Mouse (Mus musculus) thymus, postnatal 25 days (tissue): ENCODE data around the gene Tbrg4.

Source experiments
- DNase-seq: peaks from one replicate; pipeline ENCODE4 v3.0.0; 2022

The Tbrg4 gene

GRCm38 (mm10) chr11:6615250-6616205 is 10.3 kb downstream of the Tbrg4 start:
- DNase-seq, result no peak

- no peak for DNase-seq
Measured at GRCm38 (mm10) chr11:6605491-6606399, 20.1 kb downstream of the Tbrg4 start, which contains the start of gene Nacad. TSS of gene Nacad (minus strand) at chr11:6606053.

- no peak for DNase-seq
Measured at GRCm38 (mm10) chr11:6605021-6605481, 20.8 kb downstream of the Tbrg4 start.

- DNase-seq, result no peak
Measured at GRCm38 (mm10) chr11:6604604-6604936, 21.3 kb downstream of the Tbrg4 start.

GRCm38 (mm10) chr11:6603887-6604603 is 21.8 kb downstream of the Tbrg4 start:
- DNase-seq, result no peak

GRCm38 (mm10) chr11:6603224-6603623 is 22.6 kb downstream of the Tbrg4 start:
- no peak for DNase-seq

GRCm38 (mm10) chr11:6602662-6603061 is 23.2 kb downstream of the Tbrg4 start:
- no peak for DNase-seq

- DNase-seq, result no peak
Measured at GRCm38 (mm10) chr11:6601649-6602480, 24.0 kb downstream of the Tbrg4 start.

GRCm38 (mm10) chr11:6600284-6600944 is 25.5 kb downstream of the Tbrg4 start:
- no peak for DNase-seq

GRCm38 (mm10) chr11:6599831-6600230 is 26.0 kb downstream of the Tbrg4 start:
- no peak for DNase-seq

GRCm38 (mm10) chr11:6599011-6599681 is 26.7 kb downstream of the Tbrg4 start:
- DNase-seq, result no peak

- DNase-seq, result no peak
Measured at GRCm38 (mm10) chr11:6598191-6598889, 27.5 kb downstream of the Tbrg4 start.

- no peak for DNase-seq
Measured at GRCm38 (mm10) chr11:6597523-6597922, 28.3 kb downstream of the Tbrg4 start.

- DNase-seq, result no peak
Measured at GRCm38 (mm10) chr11:6596616-6597015, 29.3 kb downstream of the Tbrg4 start.

GRCm38 (mm10) chr11:6596205-6596604 is 29.7 kb downstream of the Tbrg4 start:
- DNase-seq, result no peak

GRCm38 (mm10) chr11:6595339-6595738 is 30.5 kb downstream of the Tbrg4 start:
- no peak for DNase-seq

GRCm38 (mm10) chr11:6594845-6595244 is 31.0 kb downstream of the Tbrg4 start:
- DNase-seq, result no peak

GRCm38 (mm10) chr11:6593406-6593805 is 32.5 kb downstream of the Tbrg4 start:
- DNase-seq, result no peak

- no peak for DNase-seq
Measured at GRCm38 (mm10) chr11:6590933-6591675, 34.8 kb downstream of the Tbrg4 start.
